Mouse (Mus musculus) CH12.LX (cell line): ENCODE measurements around the gene Sept8. TPM values are rescaled to one million over a fixed set of nuclear protein-coding genes. Genes with fewer than 3 reads are reported as not detected.

Experiments
- DNase-seq: peaks from one replicate; pipeline ENCODE4 v3.0.0-alpha.2; 2013; ENCODE audit errors: extremely low read depth
- H3K27ac ChIP-seq: 2 replicates; pipeline ENCODE4 v1.5.1; 2012; ENCODE audit warnings: low read depth, mild to moderate bottlenecking, control low read depth, moderate library complexity; ENCODE audit not compliant: insufficient read depth
- H3K27me3 ChIP-seq: replicated peaks from 2 replicates; pipeline ENCODE3; 2012; ENCODE audit warnings: inconsistent platforms
- H3K36me3 ChIP-seq, 2 experiments: replicated peaks in 1 of 2; 2 replicates each; pipeline versions ENCODE3 to v1.6.1; 2012; ENCODE audit warnings: inconsistent platforms in 1 of 2, low read length in 1 of 2, mild to moderate bottlenecking in 1 of 2, mixed read lengths in 1 of 2, moderate library complexity in 1 of 2; ENCODE audit not compliant: control insufficient read depth in 1 of 2, insufficient read depth in 1 of 2
- H3K4me1 ChIP-seq, 2 experiments: 2 replicates each; pipeline ENCODE4 v1.6.1; 2012; ENCODE audit warnings: inconsistent platforms in 1 of 2, moderate library complexity in 1 of 2; ENCODE audit not compliant: insufficient read depth in 2 of 2, control insufficient read depth in 1 of 2
- H3K4me2 ChIP-seq: 2 replicates; pipeline ENCODE4 v1.6.1; 2012; ENCODE audit warnings: low read depth, mild to moderate bottlenecking, control low read depth; ENCODE audit not compliant: poor library complexity, insufficient read depth, severe bottlenecking
- H3K4me3 ChIP-seq, 3 experiments: fragments of 150-350 bp in 1 of 3; sonication (generic) in 1 of 3; replicated peaks in 1 of 3; 2 replicates each; pipeline versions ENCODE3 to v1.5.1; 2011 to 2012; ENCODE audit warnings: low read depth in 2 of 3, low read length in 2 of 3, mild to moderate bottlenecking in 2 of 3, moderate library complexity in 2 of 3, control low read depth in 1 of 3, improper control_type of control experiment in 1 of 3, inconsistent platforms in 1 of 3, mixed read lengths in 1 of 3; ENCODE audit not compliant: poor library complexity in 1 of 3
- H3K79me2 ChIP-seq: replicated peaks from 2 replicates; pipeline ENCODE4 v1.6.1; 2012; ENCODE audit warnings: mild to moderate bottlenecking, moderate library complexity; ENCODE audit not compliant: control insufficient read depth, poor library complexity, insufficient read depth, severe bottlenecking; ENCODE audit errors: extremely low read depth
- H3K9ac ChIP-seq: 2 replicates; pipeline ENCODE4 v1.6.1; 2012; ENCODE audit warnings: low read depth, mild to moderate bottlenecking, control low read depth, moderate library complexity; ENCODE audit not compliant: insufficient read depth
- H3K9me3 ChIP-seq: replicated peaks from 2 replicates; pipeline ENCODE3; 2012; ENCODE audit warnings: low read length, inconsistent platforms, mixed read lengths
- BHLHE40 ChIP-seq: IDR thresholded peaks from 2 replicates; pipeline ENCODE4 v1.6.1; 2011; ENCODE audit warnings: mild to moderate bottlenecking, low read depth, low read length, improper control_type of control experiment
- E2F4 ChIP-seq: IDR thresholded peaks from 2 replicates; pipeline ENCODE4 v1.6.1; 2011; ENCODE audit warnings: low read depth, low read length, improper control_type of control experiment; ENCODE audit not compliant: insufficient replicate concordance
- ETS1 ChIP-seq: conservative IDR thresholded peaks from 2 replicates; pipeline ENCODE4 v1.6.1; 2012; ENCODE audit warnings: low read depth, mild to moderate bottlenecking, inconsistent platforms, low read length, improper control_type of control experiment, moderate library complexity
- MAFK ChIP-seq: IDR thresholded peaks from 2 replicates; pipeline ENCODE4 v1.6.1; 2011; ENCODE audit warnings: low read length, improper control_type of control experiment; ENCODE audit not compliant: insufficient replicate concordance
- MAX ChIP-seq: IDR thresholded peaks from 2 replicates; pipeline ENCODE4 v1.6.1; 2011; ENCODE audit warnings: low read length, improper control_type of control experiment
- MAZ ChIP-seq: IDR thresholded peaks from 2 replicates; pipeline ENCODE4 v1.6.1; 2012; ENCODE audit warnings: low read depth, mild to moderate bottlenecking, inconsistent platforms, low read length, improper control_type of control experiment, moderate library complexity
- MEF2A ChIP-seq: IDR thresholded peaks from 2 replicates; pipeline ENCODE4 v1.6.1; 2014; ENCODE audit warnings: low read depth, mild to moderate bottlenecking, inconsistent platforms, low read length, improper control_type of control experiment, borderline replicate concordance
- MXI1 ChIP-seq: IDR thresholded peaks from 2 replicates; pipeline ENCODE4 v1.6.1; 2011; ENCODE audit warnings: mild to moderate bottlenecking, low read depth, low read length, improper control_type of control experiment
- NELFE ChIP-seq: IDR thresholded peaks from 2 replicates; pipeline ENCODE4 v1.6.1; 2011; ENCODE audit warnings: low read depth, low read length, improper control_type of control experiment
- RAD21 ChIP-seq: IDR thresholded peaks from 2 replicates; pipeline ENCODE4 v1.6.1; 2011; ENCODE audit warnings: low read depth, mild to moderate bottlenecking, low read length, improper control_type of control experiment, moderate library complexity
- RCOR1 ChIP-seq: conservative IDR thresholded peaks from 2 replicates; pipeline ENCODE4 v1.6.1; 2012; ENCODE audit warnings: low read depth, mild to moderate bottlenecking, inconsistent platforms, low read length, improper control_type of control experiment
- TBP ChIP-seq: conservative IDR thresholded peaks from 2 replicates; pipeline ENCODE4 v1.6.1; 2011; ENCODE audit warnings: low read depth, low read length, improper control_type of control experiment
- USF2 ChIP-seq: conservative IDR thresholded peaks from 2 replicates; pipeline ENCODE4 v1.6.1; 2011; ENCODE audit warnings: low read depth, low read length, improper control_type of control experiment
- ZC3H11A ChIP-seq: IDR thresholded peaks from 2 replicates; pipeline ENCODE4 v1.6.1; 2012; ENCODE audit warnings: low read depth, mild to moderate bottlenecking, inconsistent platforms, low read length, improper control_type of control experiment
- ZMIZ1 ChIP-seq: IDR thresholded peaks from 2 replicates; pipeline ENCODE4 v1.6.1; 2012; ENCODE audit warnings: low read depth, mild to moderate bottlenecking, inconsistent platforms, low read length, improper control_type of control experiment
- dilution Hi-C: fragments of 300-500 bp; cut with MboI; formaldehyde crosslinking; loops from 2 replicates; pipeline ENCODE4 v1.14.3; 2020; ENCODE audit warnings: low sequenced_read_pairs; ENCODE audit not compliant: extremely low pct_unique_long_range_greater_than_20kb, extremely low pct_ligation_motif_present
- in situ Hi-C: fragments of 300-500 bp; cut with MboI; formaldehyde crosslinking; loops from 3 replicates; pipeline ENCODE4 v1.14.3; 2019; ENCODE audit warnings: low sequenced_read_pairs, low pct_ligation_motif_present, low pct_unique_long_range_greater_than_20kb, mixed read lengths
- polyA plus RNA-seq: library from polyadenylated mRNA; unstranded; fragments of >175 nt; gene quantifications from 2 replicates; pipeline ENCODE4 v1.2.1, GENCODE M21; 2012; ENCODE audit warnings: low read depth; ENCODE audit not compliant: insufficient read length
- total RNA-seq, 2 experiments: library from RNA; depleted of rRNA; stranded (reverse); fragments of 300-350 nt in 1 of 2; fragments of >200 nt in 1 of 2; gene quantifications; 2 replicates each; pipeline ENCODE4 v1.2.3; 2012 to 2014

The Sept8 gene
- total and polyA plus RNA-seq, 3 experiments = 8.5 to 21.9 (median 15.2) TPM

DNA sequence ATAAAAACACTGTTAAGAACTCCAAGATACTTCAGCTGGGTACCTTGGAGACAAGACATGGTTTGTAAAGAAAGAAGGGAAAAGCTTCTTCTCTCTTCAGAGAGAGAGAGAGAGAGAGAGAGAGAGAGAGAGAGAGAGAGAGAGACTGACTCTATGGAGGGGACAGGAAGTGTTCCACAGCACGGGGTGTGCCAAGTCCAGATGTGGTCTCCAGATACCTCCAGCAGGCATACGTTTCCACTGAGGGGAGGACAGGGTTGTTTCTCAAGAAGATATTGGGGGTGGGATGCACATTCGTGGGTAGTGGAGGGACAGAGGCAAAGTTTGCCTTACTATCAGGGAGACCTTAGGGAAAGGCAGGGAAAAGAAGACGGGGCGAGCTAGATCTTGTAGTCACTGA, 298 bp upstream of the Sept8 start:
- dilution Hi-C loops = no loop called here
- Histone ChIP-seq H3K4me3 (no peak overlapping the region), H3K9me3 (no peaks in the 10 kb centered on the region), H3K27me3 (peaks cover 20% of the 10 kb centered on the region), H3K4me2 (no peak overlapping the region), H3K9ac (no peak overlapping the region), H3K27ac (no peak overlapping the region), H3K4me1 (peaks cover 8 to 20% of the 10 kb centered on the region in 2 experiments), H3K36me3 (no peaks in the 10 kb centered on the region)
- no peak for DNase-seq
- in situ Hi-C loops = loop anchor here (5.0 kb wide), 1 partner anchor 46 kb away; the partner anchor contains the start of gene Gm9837
- no peak for TF ChIP-seq MAFK
- no peak for TF ChIP-seq TBP
- no peak for TF ChIP-seq ETS1
- no peak for TF ChIP-seq BHLHE40
- TF ChIP-seq E2F4 = no peak
- no peak for TF ChIP-seq RAD21
- no peak for TF ChIP-seq ZC3H11A
- TF ChIP-seq ZMIZ1 = no peak
- no peak for TF ChIP-seq MXI1
- no peak for TF ChIP-seq NELFE
- TF ChIP-seq RCOR1 = no peak
- no peak for TF ChIP-seq USF2
- TF ChIP-seq MEF2A = no peak
- TF ChIP-seq, all 38 proteins: peak for 0
- H3K79me2 ChIP-seq = no peaks in the 10 kb centered on the region

DNA sequence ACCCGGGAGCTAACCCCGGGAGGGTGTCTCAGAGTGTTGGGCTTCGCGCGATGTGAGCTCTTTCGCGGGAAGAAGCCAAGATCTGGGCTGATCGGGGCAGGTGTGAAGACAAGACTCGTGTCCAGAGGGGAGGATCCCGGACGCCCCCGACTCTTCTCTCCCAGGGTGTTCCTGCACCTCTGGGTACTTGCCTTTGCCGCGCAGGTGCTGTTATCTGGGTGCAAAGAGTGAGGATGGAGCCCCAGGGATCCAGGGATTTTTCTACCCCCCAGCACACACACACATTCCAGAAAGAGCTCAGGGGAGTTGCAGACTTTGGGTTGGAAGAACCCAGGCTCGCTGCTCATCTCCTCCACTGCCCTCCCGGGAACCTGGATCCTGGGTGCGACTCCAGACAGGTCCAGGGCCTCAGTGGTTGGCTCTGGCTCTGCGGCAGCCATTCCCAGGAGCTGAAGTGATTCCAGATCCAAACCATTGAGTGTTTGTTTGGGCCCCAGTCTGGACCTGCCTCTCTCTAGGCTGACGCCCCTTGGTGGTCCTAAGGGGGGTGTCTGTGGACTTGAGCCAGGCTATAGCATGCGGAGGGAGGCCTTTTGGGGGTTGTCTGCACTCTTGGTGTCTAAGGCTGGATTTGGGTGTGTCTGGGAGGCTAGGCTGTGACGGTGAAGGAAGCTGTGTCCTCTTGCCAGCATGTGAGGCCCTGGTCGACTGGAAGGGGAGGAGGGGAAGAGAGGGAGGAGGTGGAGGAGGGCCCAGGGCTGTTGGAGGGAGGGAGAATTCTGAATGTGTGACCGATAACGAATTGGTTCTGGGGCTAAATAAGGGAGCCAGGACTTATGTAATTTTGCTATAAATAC, 1.3 kb downstream of the Sept8 start:
- in situ Hi-C loops = no loop called here
- Histone ChIP-seq H3K27ac (no peak overlapping the region), H3K27me3 (peaks cover 20% of the 10 kb centered on the region)

More for the DNA sequence above, 1.3 kb downstream of the Sept8 start:
- Histone ChIP-seq H3K4me3 (peak overlapping the region; percentile 55 to 67 (median 60)), H3K79me2 (no peaks in the 10 kb centered on the region), H3K36me3 (no peaks in the 10 kb centered on the region), H3K9ac (peak overlapping the region; percentile 65), H3K4me2 (peak overlapping the region; percentile 86), H3K4me1 (peaks cover 8 to 25% of the 10 kb centered on the region in 2 experiments), H3K9me3 (no peaks in the 10 kb centered on the region)
- DNase-seq = no peak
- TF ChIP-seq MAZ (no peak), MAX (peak; percentile 55; the same call in 1 of the 2 replicates)
- dilution Hi-C loops = no loop called here
